Mouse (Mus musculus) right cerebral cortex, postnatal 36 days (tissue): ENCODE data around the gene Atg4c.

Source experiments
- DNase-seq, 2 experiments: peaks; one replicate each; pipeline ENCODE4 v3.0.0; 2022; ENCODE audit warnings: low spot score in 2 of 2, mixed read lengths in 1 of 2

The Atg4c gene

GRCm38 (mm10) chr4:99263663-99264062, 69.9 kb downstream of the Atg4c start:
- no peak for DNase-seq

GRCm38 (mm10) chr4:99266843-99267445, 73.2 kb downstream of the Atg4c start:
- no peak for DNase-seq

GRCm38 (mm10) chr4:99272860-99273259, 79.1 kb downstream of the Atg4c start:
- DNase-seq, result no peak

- DNase-seq, result no peak
Observed at GRCm38 (mm10) chr4:99273466-99273865, 79.7 kb downstream of the Atg4c start.

GRCm38 (mm10) chr4:99273979-99274378, 80.2 kb downstream of the Atg4c start:
- DNase-seq, result no peak

- no peak for DNase-seq
Observed at GRCm38 (mm10) chr4:99278876-99279275, 85.1 kb downstream of the Atg4c start.

GRCm38 (mm10) chr4:99281711-99282110, 88.0 kb downstream of the Atg4c start:
- no peak for DNase-seq

- DNase-seq, result no peak
Observed at GRCm38 (mm10) chr4:99289286-99289685, 95.6 kb downstream of the Atg4c start.

GRCm38 (mm10) chr4:99298676-99299075, 104.9 kb downstream of the Atg4c start:
- no peak for DNase-seq

GRCm38 (mm10) chr4:99304793-99305192, 111.1 kb downstream of the Atg4c start:
- no peak for DNase-seq
